Mouse (Mus musculus): ENCODE results near the gene Zfp202. TPM values are rescaled to one million over a fixed set of nuclear protein-coding genes. Genes with fewer than 3 reads are reported as not detected.
A peak's percentile ranks its signal among the peaks of the same experiment; 100 is the strongest.
"Not testable (repeated sequence)": the region's sequence is repeated elsewhere in the genome, so short reads cannot be mapped to it uniquely, and the experiment has no call there.

Zfp202 gene
- 0.01 TPM in 1 of 2 replicates, not detected in the other for polyA plus RNA-seq (2012)

- H3K27me3 ChIP-seq (ENCODE audit: control insufficient read depth): peaks cover 5% of the 10 kb centered on the region
- H3K4me1 ChIP-seq (ENCODE audit: control insufficient read depth): peaks cover 12% of the 10 kb centered on the region
- peak within 1 kb of the TSS; percentile 63 for H3K4me3 ChIP-seq (replicated peaks)
- H3K36me3 ChIP-seq (ENCODE audit: control insufficient read depth): no peaks in the 10 kb centered on the region
- TF ChIP-seq TAL1 (IDR thresholded peaks at IDR 0.05; ENCODE audit: low read length) (no peak), GATA1 (IDR thresholded peaks at IDR 0.05; ENCODE audit: low read length) (no peak)
- H3K9me3 ChIP-seq (ENCODE audit: control insufficient read depth, low read length): no peaks in the 10 kb centered on the region
Observed at GRCm38 (mm10) chr9:40192098-40193038, at the start of gene Zfp202. Gene Zfp202 (plus strand): TSS chr9:40192316.

GRCm38 (mm10) chr9:40155118-40155644, 36.9 kb upstream of the Zfp202 start:
- Histone ChIP-seq H3K9me3 (ENCODE audit: control insufficient read depth, low read length) (no peaks in the 10 kb centered on the region), H3K4me1 (ENCODE audit: control insufficient read depth) (no peaks in the 10 kb centered on the region), H3K36me3 (ENCODE audit: control insufficient read depth) (no peaks in the 10 kb centered on the region), H3K4me3 (replicated peaks) (no peak overlapping the region), H3K27me3 (ENCODE audit: control insufficient read depth) (no peaks in the 10 kb centered on the region)
- no peak for TF ChIP-seq TAL1 (IDR thresholded peaks at IDR 0.05; ENCODE audit: low read length)
- no peak for TF ChIP-seq GATA1 (IDR thresholded peaks at IDR 0.05; ENCODE audit: low read length)

- H3K4me3 ChIP-seq (replicated peaks): no peak overlapping the region
- no peaks in the 10 kb centered on the region for H3K27me3 ChIP-seq (ENCODE audit: control insufficient read depth)
- no peaks in the 10 kb centered on the region for H3K36me3 ChIP-seq (ENCODE audit: control insufficient read depth)
- H3K4me1 ChIP-seq (ENCODE audit: control insufficient read depth): no peaks in the 10 kb centered on the region
- no peaks in the 10 kb centered on the region for H3K9me3 ChIP-seq (ENCODE audit: control insufficient read depth, low read length)
- TF ChIP-seq GATA1 (IDR thresholded peaks at IDR 0.05; ENCODE audit: low read length) (no peak), TAL1 (IDR thresholded peaks at IDR 0.05; ENCODE audit: low read length) (no peak)
Observed at GRCm38 (mm10) chr9:40166446-40166845, 25.7 kb upstream of the Zfp202 start.

DNA sequence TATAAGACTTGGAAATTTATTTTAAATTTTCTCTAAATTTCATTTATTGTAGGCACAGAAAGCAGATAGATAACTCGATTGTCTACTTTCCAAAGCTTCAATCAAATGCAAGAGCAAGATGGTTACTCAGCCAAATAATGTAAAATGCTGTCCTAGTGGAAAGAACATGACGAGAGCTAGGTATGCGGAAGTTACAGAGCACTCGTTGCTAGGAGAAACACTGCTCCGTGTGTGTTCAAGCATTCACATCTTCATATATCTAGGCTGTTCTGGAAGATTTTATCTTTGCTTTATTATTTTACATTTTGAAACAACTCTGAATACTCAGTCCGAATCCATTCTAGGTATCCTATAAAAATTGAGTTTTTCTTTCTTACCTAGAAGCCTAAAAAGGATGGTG, 15.1 kb upstream of the Zfp202 start:
- H3K4me1 ChIP-seq (ENCODE audit: control insufficient read depth): no peaks in the 10 kb centered on the region
- no peaks in the 10 kb centered on the region for H3K27me3 ChIP-seq (ENCODE audit: control insufficient read depth)
- no peaks in the 10 kb centered on the region for H3K36me3 ChIP-seq (ENCODE audit: control insufficient read depth)
- H3K4me3 ChIP-seq (replicated peaks): no peak overlapping the region
- no peaks in the 10 kb centered on the region for H3K9me3 ChIP-seq (ENCODE audit: control insufficient read depth, low read length)
- TF ChIP-seq GATA1 (IDR thresholded peaks at IDR 0.05; ENCODE audit: low read length) (no peak), TAL1 (IDR thresholded peaks at IDR 0.05; ENCODE audit: low read length) (no peak)

- Histone ChIP-seq H3K4me1 (ENCODE audit: control insufficient read depth) (no peaks in the 10 kb centered on the region), H3K9me3 (ENCODE audit: control insufficient read depth, low read length) (no peaks in the 10 kb centered on the region), H3K27me3 (ENCODE audit: control insufficient read depth) (no peaks in the 10 kb centered on the region), H3K4me3 (replicated peaks) (no peak within 1 kb of the TSS), H3K36me3 (ENCODE audit: control insufficient read depth) (no peaks in the 10 kb centered on the region)
- TF ChIP-seq TAL1 (IDR thresholded peaks at IDR 0.05; ENCODE audit: low read length): no peak
- no peak for TF ChIP-seq GATA1 (IDR thresholded peaks at IDR 0.05; ENCODE audit: low read length)
Observed at GRCm38 (mm10) chr9:40180620-40181019, 11.5 kb upstream of the Zfp202 start, which contains the start of gene Olfr986. Gene Olfr986 (plus strand): TSS chr9:40180920.

GRCm38 (mm10) chr9:40185166-40185565, 7.0 kb upstream of the Zfp202 start:
- not testable (repeated sequence) for H3K4me3 ChIP-seq (replicated peaks); H3K4me1 ChIP-seq (ENCODE audit: control insufficient read depth); H3K9me3 ChIP-seq (ENCODE audit: control insufficient read depth, low read length)

GRCm38 (mm10) chr9:40191086-40191876, 835 bp upstream of the Zfp202 start:
- Histone ChIP-seq H3K9me3 (ENCODE audit: control insufficient read depth, low read length) (no peaks in the 10 kb centered on the region), H3K36me3 (ENCODE audit: control insufficient read depth) (no peaks in the 10 kb centered on the region), H3K4me3 (replicated peaks) (no peak overlapping the region), H3K4me1 (ENCODE audit: control insufficient read depth) (peaks cover 12% of the 10 kb centered on the region), H3K27me3 (ENCODE audit: control insufficient read depth) (peaks cover 5% of the 10 kb centered on the region)
- TF ChIP-seq TAL1 (IDR thresholded peaks at IDR 0.05; ENCODE audit: low read length) (no peak; the same call in 2 of the 3 replicates), GATA1 (IDR thresholded peaks at IDR 0.05; ENCODE audit: low read length) (no peak)

More at GRCm38 (mm10) chr9:40185166-40185565, 7.0 kb upstream of the Zfp202 start:
- not testable (repeated sequence) for H3K27me3 ChIP-seq (ENCODE audit: control insufficient read depth); H3K36me3 ChIP-seq (ENCODE audit: control insufficient read depth)

GRCm38 (mm10) chr9:40195981-40196380, 3.9 kb downstream of the Zfp202 start:
- H3K4me3 ChIP-seq (replicated peaks): no peak overlapping the region
- H3K4me1 ChIP-seq (ENCODE audit: control insufficient read depth): peaks cover 12% of the 10 kb centered on the region
- TF ChIP-seq GATA1 (IDR thresholded peaks at IDR 0.05; ENCODE audit: low read length): no peak
- H3K36me3 ChIP-seq (ENCODE audit: control insufficient read depth): no peaks in the 10 kb centered on the region
- no peaks in the 10 kb centered on the region for H3K9me3 ChIP-seq (ENCODE audit: control insufficient read depth, low read length)
- H3K27me3 ChIP-seq (ENCODE audit: control insufficient read depth): peaks cover 5% of the 10 kb centered on the region

DNA sequence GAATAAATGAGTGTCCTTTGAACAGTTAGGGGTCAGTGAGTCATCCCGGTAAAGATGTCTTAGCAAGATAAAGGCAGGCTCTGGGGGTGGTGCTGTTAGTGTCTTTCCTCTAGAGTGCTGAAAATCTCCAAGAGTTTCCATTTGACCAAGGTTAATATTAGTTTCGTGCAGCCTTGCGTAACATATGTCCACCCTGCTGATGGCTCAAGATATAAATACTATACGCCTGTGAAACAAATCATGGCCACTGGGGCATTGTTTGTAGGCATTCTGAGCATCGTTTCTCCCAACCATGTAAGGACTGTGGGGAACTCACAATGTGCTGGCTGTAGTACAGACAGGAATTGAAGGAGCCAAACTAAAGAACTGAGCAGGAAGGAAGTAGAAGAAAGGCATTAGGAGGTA, 14.4 kb downstream of the Zfp202 start:
- Histone ChIP-seq H3K4me3 (replicated peaks) (no peak overlapping the region), H3K36me3 (ENCODE audit: control insufficient read depth) (peaks cover 4% of the 10 kb centered on the region), H3K9me3 (ENCODE audit: control insufficient read depth, low read length) (no peaks in the 10 kb centered on the region), H3K4me1 (ENCODE audit: control insufficient read depth) (no peaks in the 10 kb centered on the region), H3K27me3 (ENCODE audit: control insufficient read depth) (no peaks in the 10 kb centered on the region)
- TF ChIP-seq GATA1 (IDR thresholded peaks at IDR 0.05; ENCODE audit: low read length) (no peak), TAL1 (IDR thresholded peaks at IDR 0.05; ENCODE audit: low read length) (no peak)

Measured in erythroblast, embryonic 14.5 days (primary cell).